Mouse (Mus musculus): Measurements from ENCODE around the gene Shc4. TPM values are rescaled to one million over a fixed set of nuclear protein-coding genes. Genes with fewer than 3 reads are reported as not detected.

Shc4 gene
- total RNA-seq, 1 experiment = 1.1 TPM

DNA sequence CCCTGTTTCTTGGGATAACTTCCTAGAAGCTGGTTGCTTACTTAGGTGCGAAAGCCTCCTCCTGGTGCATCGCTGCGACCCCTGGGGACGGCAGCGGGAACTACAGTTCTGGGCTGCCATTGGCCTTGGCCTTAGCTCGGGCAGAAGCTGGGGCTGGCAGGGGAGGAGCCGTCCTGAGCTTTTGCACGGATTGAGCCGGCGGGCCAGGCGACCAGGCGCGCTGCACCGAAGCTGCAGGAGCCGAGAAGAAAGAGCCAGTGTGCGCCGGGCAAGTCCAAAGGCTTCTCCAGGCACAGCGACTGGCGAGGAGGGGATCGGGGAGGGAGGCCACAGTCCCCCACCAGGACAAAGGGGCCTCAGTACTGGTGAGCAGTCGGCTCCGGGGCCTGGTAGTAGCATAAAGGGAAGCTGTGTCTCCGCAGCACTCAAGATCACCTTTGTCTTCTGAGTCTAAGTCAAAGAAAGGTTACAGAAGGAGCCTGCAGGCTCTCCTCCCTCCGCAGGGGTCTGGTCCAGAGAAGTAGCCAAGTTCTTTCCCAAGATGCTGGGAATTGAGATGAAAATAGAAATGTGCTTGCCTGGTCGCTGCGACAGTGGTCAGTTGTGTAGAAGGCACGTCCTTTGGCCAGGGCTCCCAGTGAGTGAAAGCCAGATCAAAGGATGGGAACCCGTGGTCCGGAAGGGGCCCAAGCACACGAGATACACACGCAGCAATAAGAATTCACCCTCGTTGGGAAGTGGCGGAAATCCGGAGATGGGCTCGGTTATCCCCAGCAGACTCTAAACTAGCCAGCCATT is 8.0 kb upstream of the Shc4 start:
- in situ Hi-C loops (cut with MboI; ENCODE audit: low sequenced_read_pairs in 2 of 2, unreplicated experiment in 2 of 2) = no loop called here
- Histone ChIP-seq H3K36me3 (ENCODE audit: control insufficient read depth, insufficient read depth, low read length, poor library complexity, severe bottlenecking) (no peaks in the 10 kb centered on the region), H3K4me3 (ENCODE audit: insufficient read depth in 1 of 2, low read depth in 1 of 2, low read length in 2 of 2, poor library complexity in 1 of 2, severe bottlenecking in 1 of 2) (peak overlapping the region; percentile 63 to 74), H3K9ac (ENCODE audit: insufficient read depth, low read depth, low read length, poor library complexity, severe bottlenecking) (peak overlapping the region; percentile 70), H3K27ac (ENCODE audit: insufficient read depth, low read depth, low read length, poor library complexity, severe bottlenecking) (no peak overlapping the region), H3K4me1 (ENCODE audit: control insufficient read depth in 2 of 2, insufficient read depth in 2 of 2, low read length in 2 of 2, poor library complexity in 1 of 2) (peaks cover 0 to 2% of the 10 kb centered on the region in 2 experiments; a peak in 1 of 4 replicates), H3K9me3 (ENCODE audit: control insufficient read depth, insufficient read depth, low read depth, low read length) (no peaks in the 10 kb centered on the region)
- peak; percentile 93 for DNase-seq (ENCODE audit: low read depth, low spot score)
- peak; percentile 72; the same call in 1 of the 2 replicates for TF ChIP-seq ZC3H11A (IDR thresholded peaks at IDR 0.05; ENCODE audit: borderline replicate concordance, low read depth, low read length)
- no peak for TF ChIP-seq CHD2 (IDR thresholded peaks at IDR 0.05; ENCODE audit: low read depth, low read length)

GRCm38 (mm10) chr2:125724546-125725114 is 682 bp upstream of the Shc4 start:
- Histone ChIP-seq H3K9ac (ENCODE audit: insufficient read depth, low read depth, low read length, poor library complexity, severe bottlenecking) (no peak overlapping the region), H3K4me3 (ENCODE audit: insufficient read depth in 1 of 2, low read depth in 1 of 2, low read length in 2 of 2, poor library complexity in 1 of 2, severe bottlenecking in 1 of 2) (peak overlapping the region in 1 of 2 experiments; percentile 4; a peak in 2 of 4 replicates), H3K36me3 (ENCODE audit: control insufficient read depth, insufficient read depth, low read length, poor library complexity, severe bottlenecking) (no peaks in the 10 kb centered on the region), H3K9me3 (ENCODE audit: control insufficient read depth, insufficient read depth, low read depth, low read length) (no peaks in the 10 kb centered on the region), H3K4me1 (ENCODE audit: control insufficient read depth in 2 of 2, insufficient read depth in 2 of 2, low read length in 2 of 2, poor library complexity in 1 of 2) (peaks cover 0 to 11% of the 10 kb centered on the region in 2 experiments; a peak in 2 of 4 replicates), H3K27ac (ENCODE audit: insufficient read depth, low read depth, low read length, poor library complexity, severe bottlenecking) (no peak overlapping the region)
- DNase-seq (ENCODE audit: low read depth, low spot score) = peak; percentile 46
- TF ChIP-seq ZNF384 (IDR thresholded peaks at IDR 0.05; ENCODE audit: low read depth, low read length) (no peak), HCFC1 (IDR thresholded peaks at IDR 0.05; ENCODE audit: borderline replicate concordance, insufficient read depth, low read length) (no peak), ZC3H11A (IDR thresholded peaks at IDR 0.05; ENCODE audit: borderline replicate concordance, low read depth, low read length) (no peak), CHD2 (IDR thresholded peaks at IDR 0.05; ENCODE audit: low read depth, low read length) (no peak), MAFK (IDR thresholded peaks at IDR 0.05; ENCODE audit: insufficient read depth, low read depth, low read length) (no peak)
- in situ Hi-C loops (cut with MboI; ENCODE audit: low sequenced_read_pairs in 2 of 2, unreplicated experiment in 2 of 2) = no loop called here

DNA sequence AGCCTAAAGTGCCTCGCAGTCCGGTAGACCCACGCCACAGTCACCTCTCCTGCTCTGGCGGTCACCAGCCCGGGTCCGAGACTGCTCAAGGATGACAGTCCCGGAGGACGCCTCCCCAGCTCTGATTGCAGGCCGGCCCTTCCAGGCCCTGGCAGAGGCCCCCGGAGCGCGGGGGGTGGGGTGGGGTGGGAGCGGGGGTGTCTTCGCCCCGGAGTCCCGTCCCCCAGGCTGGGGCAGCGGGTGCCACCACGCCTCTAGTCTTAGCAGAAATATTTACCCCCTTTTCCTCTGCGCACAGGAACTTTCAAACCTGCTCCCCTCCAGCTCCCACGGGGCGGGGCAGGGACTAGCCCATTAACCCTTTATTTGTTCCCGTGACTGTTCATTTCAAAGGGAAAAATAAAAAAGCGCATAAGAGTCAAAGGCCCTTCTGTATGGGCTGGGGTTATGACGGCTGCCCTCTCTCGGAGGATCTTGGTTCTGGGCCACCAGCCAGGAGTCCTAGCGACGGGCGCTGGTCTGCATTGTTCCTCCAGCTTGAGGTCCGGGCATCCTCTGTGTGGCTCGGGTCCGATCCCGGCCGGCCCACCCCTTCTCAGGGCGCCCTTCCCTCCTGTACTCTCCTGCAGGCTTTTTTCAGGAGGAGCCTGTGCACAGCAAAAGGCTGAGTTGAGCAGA is 401 bp downstream of the Shc4 start:
- Histone ChIP-seq H3K36me3 (ENCODE audit: control insufficient read depth, insufficient read depth, low read length, poor library complexity, severe bottlenecking) (no peaks in the 10 kb centered on the region), H3K9ac (ENCODE audit: insufficient read depth, low read depth, low read length, poor library complexity, severe bottlenecking) (no peak overlapping the region), H3K27ac (ENCODE audit: insufficient read depth, low read depth, low read length, poor library complexity, severe bottlenecking) (no peak overlapping the region), H3K4me3 (ENCODE audit: insufficient read depth in 1 of 2, low read depth in 1 of 2, low read length in 2 of 2, poor library complexity in 1 of 2, severe bottlenecking in 1 of 2) (peak overlapping the region; percentile 42 to 53), H3K4me1 (ENCODE audit: control insufficient read depth in 2 of 2, insufficient read depth in 2 of 2, low read length in 2 of 2, poor library complexity in 1 of 2) (peaks cover 0 to 11% of the 10 kb centered on the region in 2 experiments; a peak in 2 of 4 replicates), H3K9me3 (ENCODE audit: control insufficient read depth, insufficient read depth, low read depth, low read length) (no peaks in the 10 kb centered on the region)
- TF ChIP-seq ZNF384 (IDR thresholded peaks at IDR 0.05; ENCODE audit: low read depth, low read length) (no peak), ZC3H11A (IDR thresholded peaks at IDR 0.05; ENCODE audit: borderline replicate concordance, low read depth, low read length) (no peak)
- no peak for DNase-seq (ENCODE audit: low read depth, low spot score)
- in situ Hi-C loops (cut with MboI; ENCODE audit: low sequenced_read_pairs in 2 of 2, unreplicated experiment in 2 of 2) = no loop called here

- Histone ChIP-seq H3K4me3 (ENCODE audit: insufficient read depth in 1 of 2, low read depth in 1 of 2, low read length in 2 of 2, poor library complexity in 1 of 2, severe bottlenecking in 1 of 2) (peak overlapping the region; percentile 42 to 53), H3K27ac (ENCODE audit: insufficient read depth, low read depth, low read length, poor library complexity, severe bottlenecking) (no peak overlapping the region), H3K9me3 (ENCODE audit: control insufficient read depth, insufficient read depth, low read depth, low read length) (no peaks in the 10 kb centered on the region), H3K4me1 (ENCODE audit: control insufficient read depth in 2 of 2, insufficient read depth in 2 of 2, low read length in 2 of 2, poor library complexity in 1 of 2) (peaks cover 0 to 11% of the 10 kb centered on the region in 2 experiments; a peak in 2 of 4 replicates), H3K9ac (ENCODE audit: insufficient read depth, low read depth, low read length, poor library complexity, severe bottlenecking) (no peak overlapping the region), H3K36me3 (ENCODE audit: control insufficient read depth, insufficient read depth, low read length, poor library complexity, severe bottlenecking) (no peaks in the 10 kb centered on the region)
- in situ Hi-C loops (cut with MboI; ENCODE audit: low sequenced_read_pairs in 2 of 2, unreplicated experiment in 2 of 2) = no loop called here
- DNase-seq (ENCODE audit: low read depth, low spot score) = no peak
- TF ChIP-seq ZC3H11A (IDR thresholded peaks at IDR 0.05; ENCODE audit: borderline replicate concordance, low read depth, low read length) (no peak), HCFC1 (IDR thresholded peaks at IDR 0.05; ENCODE audit: borderline replicate concordance, insufficient read depth, low read length) (no peak), CHD2 (IDR thresholded peaks at IDR 0.05; ENCODE audit: low read depth, low read length) (no peak), ZNF384 (IDR thresholded peaks at IDR 0.05; ENCODE audit: low read depth, low read length) (no peak), MAFK (IDR thresholded peaks at IDR 0.05; ENCODE audit: insufficient read depth, low read depth, low read length) (no peak)
Measured at GRCm38 (mm10) chr2:125723086-125723407, 901 bp downstream of the Shc4 start.

Measured in ES-E14 (cell line).